Mouse (Mus musculus) liver, postnatal 0 days (tissue): ENCODE results near the gene Kcnh4.

Experiments used
- CTCF ChIP-seq: sonication (generic); IDR thresholded peaks from 2 replicates; pipeline ENCODE4 v1.5.1; 2016; ENCODE audit warnings: antibody characterized with exemption, low read depth
- EP300 ChIP-seq: IDR thresholded peaks from 2 replicates; pipeline ENCODE4 v1.6.1; 2016; ENCODE audit warnings: antibody characterized with exemption, low read depth, mild to moderate bottlenecking

GRCm38 (mm10) chr11:100700710-100701109 is 59.0 kb downstream of the Kcnh4 start:
- TF ChIP-seq CTCF (no peak), EP300 (no peak)
